Mouse (Mus musculus): ENCODE results near the gene Suclg1. TPM values are rescaled to one million over a fixed set of nuclear protein-coding genes. Genes with fewer than 3 reads are reported as not detected.

Gene Suclg1
- 206 TPM for polyA plus RNA-seq (2021)

DNA sequence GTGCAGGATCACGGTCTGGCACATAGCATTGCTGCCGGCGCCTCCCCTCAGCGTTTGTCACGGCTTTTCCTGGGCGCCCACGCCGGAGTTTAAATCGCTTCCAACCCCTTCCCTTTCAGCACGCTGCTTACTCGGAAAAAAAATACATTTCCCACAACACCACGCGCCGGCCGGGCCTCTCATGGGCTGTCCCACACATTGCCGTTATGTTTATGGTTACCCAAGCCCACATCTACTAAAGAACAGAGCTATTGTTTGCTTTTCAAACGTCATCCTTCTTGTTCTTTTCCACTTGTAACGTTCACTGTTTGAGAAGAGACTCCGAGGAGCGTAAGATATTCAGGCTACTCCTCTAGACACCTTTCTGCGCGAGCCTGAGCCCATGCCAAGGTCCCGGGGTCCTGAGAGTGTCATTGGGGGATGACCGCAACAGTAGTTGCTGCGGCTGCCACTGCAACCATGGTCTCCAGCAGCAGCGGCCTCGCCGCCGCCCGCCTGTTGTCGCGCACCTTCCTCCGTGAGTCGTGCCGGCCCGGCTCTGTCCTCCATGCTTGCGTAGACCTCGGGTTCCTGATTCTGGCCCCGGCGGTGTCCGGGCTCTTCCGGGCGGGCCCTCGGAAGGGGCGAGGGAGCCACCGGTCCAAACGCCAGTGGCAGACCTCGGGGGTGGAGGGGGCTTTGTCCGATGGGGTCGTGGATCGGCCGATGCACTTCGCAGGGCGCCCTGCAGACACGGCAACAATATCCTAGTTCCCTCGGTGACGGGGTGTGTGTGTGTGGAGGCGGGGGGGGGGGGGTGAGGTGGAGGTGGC, at the start of gene Suclg1:
Gene Suclg1, plus strand, starts transcription at position 146 of the 812 bp plus-strand sequence.
- no peak for TF ChIP-seq CTCF (IDR thresholded peaks at IDR 0.05)
- CTCF ChIA-PET = interaction anchor here (1.0 kb wide), 1 partner anchor 234 kb away, joined by 3 read pairs; no protein-coding TSS in a partner anchor
- DNase-seq (ENCODE audit: low read depth, low spot score) = peak; percentile 85
- no peaks in the 10 kb centered on the region for H3K27me3 ChIP-seq
- in situ Hi-C loops (cut with MboI; ENCODE audit: low pct_unique_long_range_greater_than_20kb) = no loop called here
- ATAC-seq = peak; percentile 87
- POLR2A ChIA-PET = interaction anchor here (0.7 kb wide), 1 partner anchor 17 kb away, joined by 3 read pairs; no protein-coding TSS in a partner anchor

- DNase-seq (ENCODE audit: low read depth, low spot score) = no peak
- CTCF ChIA-PET = interaction anchor here (1.0 to 1.2 kb wide), 2 partner anchors 9 to 31 kb away, joined by 3 to 4 read pairs; no protein-coding TSS in a partner anchor
- no peaks in the 10 kb centered on the region for H3K27me3 ChIP-seq
- POLR2A ChIA-PET = no interaction called here
- in situ Hi-C loops (cut with MboI; ENCODE audit: low pct_unique_long_range_greater_than_20kb) = no loop called here
- TF ChIP-seq CTCF (IDR thresholded peaks at IDR 0.05) = no peak
- ATAC-seq = no peak
These were observed 44.5 kb upstream of the Suclg1 start for GRCm38 (mm10) chr6:73203724-73204123.

- ChIA-PET CTCF (interaction anchor here (1.2 to 1.8 kb wide), 2 partner anchors 8 to 33 kb away, joined by 3 read pairs; no protein-coding TSS in a partner anchor), POLR2A (no interaction called here)
- peak; percentile 31 for TF ChIP-seq CTCF (IDR thresholded peaks at IDR 0.05)
- in situ Hi-C loops (cut with MboI; ENCODE audit: low pct_unique_long_range_greater_than_20kb) = no loop called here
- ATAC-seq (no peak), DNase-seq (ENCODE audit: low read depth, low spot score) (no peak)
- no peaks in the 10 kb centered on the region for H3K27me3 ChIP-seq
These were observed 43.2 kb upstream of the Suclg1 start for GRCm38 (mm10) chr6:73204937-73205336.

DNA sequence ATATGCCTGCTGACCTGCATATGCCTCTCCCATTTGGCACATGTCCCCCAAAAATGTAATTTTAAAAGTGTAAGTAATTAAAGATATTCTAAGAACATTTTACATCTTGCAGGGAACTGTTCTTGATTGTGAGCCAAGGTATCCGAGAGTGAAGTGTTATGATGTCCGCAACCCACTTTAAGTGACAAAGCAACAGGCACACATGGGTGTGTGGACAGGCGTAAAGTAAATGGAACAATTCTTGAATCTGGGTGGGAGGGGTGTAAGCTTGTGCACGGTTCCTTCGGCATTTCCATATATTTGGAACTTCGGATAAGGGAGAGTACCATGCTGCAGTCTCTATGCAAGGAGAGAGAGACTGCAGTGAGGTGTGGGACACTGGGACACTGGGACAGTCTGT, 38.6 kb upstream of the Suclg1 start:
- no peak for ATAC-seq
- no peak for TF ChIP-seq CTCF (IDR thresholded peaks at IDR 0.05)
- POLR2A ChIA-PET = no interaction called here
- in situ Hi-C loops (cut with MboI; ENCODE audit: low pct_unique_long_range_greater_than_20kb) = no loop called here
- DNase-seq (ENCODE audit: low read depth, low spot score) = no peak
- CTCF ChIA-PET = interaction anchor here (1.2 to 2.7 kb wide), 2 partner anchors 11 to 269 kb away, joined by 3 to 10 read pairs; no protein-coding TSS in a partner anchor
- no peaks in the 10 kb centered on the region for H3K27me3 ChIP-seq

DNA sequence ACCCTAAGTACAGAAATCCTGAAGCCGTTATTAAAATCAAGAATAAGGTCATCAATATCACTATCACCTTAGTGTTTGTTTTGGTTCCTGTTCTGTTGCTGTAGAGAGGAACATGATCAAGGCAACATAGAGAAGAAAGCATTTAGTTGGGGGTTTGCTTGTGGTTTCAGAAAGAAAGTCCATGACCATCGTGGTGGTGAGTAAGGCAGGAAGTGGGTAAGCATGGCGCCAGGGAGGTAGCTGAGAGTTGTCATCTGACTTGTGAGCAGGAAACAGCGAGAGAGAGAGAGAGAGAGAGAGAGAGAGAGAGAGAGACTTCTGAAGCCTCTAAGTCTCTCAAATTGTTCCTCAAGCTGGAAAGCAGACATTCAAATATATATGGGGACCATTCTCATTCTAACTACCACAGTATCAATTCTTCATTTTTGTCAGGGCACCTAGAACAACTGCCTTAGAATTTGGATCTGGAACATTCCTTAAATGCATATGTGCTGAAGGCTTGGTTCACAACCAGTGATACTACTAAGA, 37.7 kb upstream of the Suclg1 start:
- in situ Hi-C loops (cut with MboI; ENCODE audit: low pct_unique_long_range_greater_than_20kb) = no loop called here

GRCm38 (mm10) chr6:73211036-73211435, 37.1 kb upstream of the Suclg1 start:
- TF ChIP-seq CTCF (IDR thresholded peaks at IDR 0.05) = no peak
- no peak for DNase-seq (ENCODE audit: low read depth, low spot score)
- CTCF ChIA-PET = interaction anchor here (1.1 to 2.7 kb wide), 3 partner anchors 9 to 68 kb away, joined by 3 to 10 read pairs (median 3); no protein-coding TSS in a partner anchor
- no peak for ATAC-seq
- in situ Hi-C loops (cut with MboI; ENCODE audit: low pct_unique_long_range_greater_than_20kb) = no loop called here
- POLR2A ChIA-PET = no interaction called here
- no peaks in the 10 kb centered on the region for H3K27me3 ChIP-seq

More for the DNA sequence above, 37.7 kb upstream of the Suclg1 start:
- ATAC-seq (no peak), DNase-seq (ENCODE audit: low read depth, low spot score) (no peak)
- H3K27me3 ChIP-seq = no peaks in the 10 kb centered on the region
- no peak for TF ChIP-seq CTCF (IDR thresholded peaks at IDR 0.05)
- POLR2A ChIA-PET = no interaction called here
- CTCF ChIA-PET = interaction anchor here (1.1 to 2.7 kb wide), 4 partner anchors 10 to 270 kb away, joined by 3 to 10 read pairs (median 3); no protein-coding TSS in a partner anchor

DNA sequence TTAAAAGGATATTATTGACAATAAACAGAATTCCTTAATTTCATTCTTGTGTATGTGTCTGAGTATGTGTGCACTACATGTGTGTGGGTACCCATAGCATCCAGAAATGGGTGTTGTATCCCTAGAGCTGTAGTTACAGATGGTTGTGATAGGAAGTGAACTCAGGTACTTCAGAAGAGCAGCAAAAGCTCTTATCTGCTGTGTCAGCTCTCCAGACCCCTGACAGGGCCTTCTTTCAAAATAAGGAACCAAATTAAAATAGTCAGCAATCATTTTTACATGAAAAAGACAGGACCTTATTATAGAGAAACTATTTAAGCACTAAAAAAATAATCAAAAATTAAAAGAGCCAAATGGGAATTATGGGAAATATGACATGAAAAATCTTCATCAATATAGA, 36.6 kb upstream of the Suclg1 start:
- ATAC-seq (no peak), DNase-seq (ENCODE audit: low read depth, low spot score) (no peak)
- CTCF ChIA-PET = interaction anchor here (1.1 to 2.7 kb wide), 2 partner anchors 9 to 69 kb away, joined by 3 to 10 read pairs; no protein-coding TSS in a partner anchor
- TF ChIP-seq CTCF (IDR thresholded peaks at IDR 0.05) = no peak
- in situ Hi-C loops (cut with MboI; ENCODE audit: low pct_unique_long_range_greater_than_20kb) = no loop called here
- H3K27me3 ChIP-seq = no peaks in the 10 kb centered on the region
- POLR2A ChIA-PET = no interaction called here

- peak; percentile 61 for DNase-seq (ENCODE audit: low read depth, low spot score)
- ChIA-PET CTCF (interaction anchor here (1.3 to 1.8 kb wide), 2 partner anchors 11 kb away, joined by 3 to 10 read pairs; no protein-coding TSS in a partner anchor), POLR2A (no interaction called here)
- in situ Hi-C loops (cut with MboI; ENCODE audit: low pct_unique_long_range_greater_than_20kb) = loop anchor here (5.0 to 10.0 kb wide), 2 partner anchors 54 to 207 kb away; no protein-coding TSS in a partner anchor
- H3K27me3 ChIP-seq = no peaks in the 10 kb centered on the region
- TF ChIP-seq CTCF (IDR thresholded peaks at IDR 0.05) = no peak
- ATAC-seq = peak; percentile 94
These were observed 26.8 kb upstream of the Suclg1 start, which contains the start of gene Dnah6 for GRCm38 (mm10) chr6:73221189-73221957. Dnah6 (minus strand) TSS chr6:73221651.

GRCm38 (mm10) chr6:73221958-73222735, 26.0 kb upstream of the Suclg1 start:
- POLR2A ChIA-PET = no interaction called here
- H3K27me3 ChIP-seq = no peaks in the 10 kb centered on the region
- CTCF ChIA-PET = interaction anchor here (1.3 kb wide), 1 partner anchor 12 kb away, joined by 3 read pairs; no protein-coding TSS in a partner anchor
- no peak for TF ChIP-seq CTCF (IDR thresholded peaks at IDR 0.05)
- ATAC-seq = peak; percentile 16
- no peak for DNase-seq (ENCODE audit: low read depth, low spot score)
- in situ Hi-C loops (cut with MboI; ENCODE audit: low pct_unique_long_range_greater_than_20kb) = loop anchor here (5.0 to 10.0 kb wide), 2 partner anchors 55 to 207 kb away; no protein-coding TSS in a partner anchor

All from Patski (cell line).